Mouse (Mus musculus): ENCODE measurements around the gene Acp5.
A peak's percentile ranks its signal among the peaks of the same experiment; 100 is the strongest.
"Not testable (repeated sequence)": the region's sequence is repeated elsewhere in the genome, so short reads cannot be mapped to it uniquely, and the experiment has no call there.

Acp5 gene

DNA sequence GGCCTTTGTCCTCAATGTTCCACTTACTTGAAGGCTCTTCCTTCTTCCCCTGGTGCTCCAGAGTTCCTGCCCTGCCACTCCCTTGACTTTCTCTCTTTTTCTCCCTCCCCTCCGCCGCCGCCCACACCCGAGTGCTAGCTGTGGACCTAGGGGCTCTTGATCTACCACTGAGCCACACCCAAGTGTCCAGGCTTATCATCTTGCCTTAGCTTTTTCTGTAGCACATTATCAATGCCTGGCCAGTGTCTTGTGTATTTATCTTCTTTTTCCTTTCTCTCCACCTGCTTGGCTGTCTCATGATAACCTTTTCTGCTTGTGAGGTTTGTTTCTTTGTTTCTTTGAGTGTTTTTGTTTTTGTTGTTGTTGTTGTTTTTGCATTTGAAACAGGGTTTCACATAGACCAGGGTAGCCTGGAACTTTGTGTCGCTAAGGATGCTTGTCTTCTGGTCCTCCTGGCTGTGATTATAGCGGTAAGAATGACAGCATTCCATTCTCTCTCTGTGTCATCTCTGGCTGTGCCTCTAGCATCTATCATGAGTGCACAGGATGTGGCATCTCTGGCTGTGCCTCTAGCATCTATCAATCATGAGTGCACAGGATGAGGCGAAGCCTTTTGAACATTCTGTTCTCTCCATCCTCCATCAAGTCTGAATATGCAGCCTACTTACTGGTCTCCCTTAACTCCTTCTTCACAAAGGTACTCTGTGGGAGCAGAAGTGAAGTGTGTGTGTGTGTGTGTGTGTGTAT, at the start of gene Acp5:
Acp5 (minus strand) TSS at position 68 of the 747 bp plus-strand sequence.
- peak; percentile 87 for DNase-seq (ENCODE audit: low spot score)

DNA sequence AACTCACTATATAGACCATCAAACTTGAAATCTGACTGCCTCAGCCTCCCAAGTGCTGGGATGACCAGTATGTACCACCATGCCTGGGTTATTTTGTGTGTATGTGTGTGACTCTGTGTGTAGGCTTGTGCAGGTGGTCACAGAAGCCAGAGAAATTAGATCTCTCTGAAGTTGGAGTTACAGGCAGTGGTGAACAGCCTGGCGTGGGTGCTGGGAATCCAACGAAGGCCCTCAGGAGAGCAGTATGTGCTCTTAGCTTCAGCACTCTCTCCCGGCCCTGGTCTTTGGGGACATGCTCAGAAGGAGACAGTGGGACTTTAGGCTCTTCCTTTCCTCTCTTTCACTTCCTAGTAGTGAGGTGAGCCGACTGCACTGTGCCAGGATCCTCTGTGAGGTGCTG, 36.8 kb upstream of the Acp5 start:
- DNase-seq (ENCODE audit: low spot score): no peak

DNA sequence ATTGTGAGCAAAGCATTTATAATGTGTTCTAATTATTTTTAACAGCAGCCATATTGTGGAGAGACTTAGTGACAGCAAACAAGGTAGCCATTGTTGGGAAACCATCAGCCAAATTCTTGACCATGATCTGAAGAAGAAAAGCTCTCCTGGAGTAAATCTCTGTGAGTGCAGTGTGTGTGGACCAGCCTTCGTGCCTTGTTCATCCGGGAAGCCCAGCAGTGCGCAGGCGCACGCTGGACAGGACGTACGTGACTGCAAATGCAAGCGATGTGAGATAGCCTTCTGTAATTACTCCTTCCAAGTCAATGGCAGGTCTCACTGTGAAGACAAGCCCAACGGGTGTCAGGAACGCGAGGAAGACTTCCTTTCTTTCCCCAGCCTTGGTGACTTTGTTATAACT, 33.8 kb upstream of the Acp5 start:
- no peak for DNase-seq (ENCODE audit: low spot score)

DNA sequence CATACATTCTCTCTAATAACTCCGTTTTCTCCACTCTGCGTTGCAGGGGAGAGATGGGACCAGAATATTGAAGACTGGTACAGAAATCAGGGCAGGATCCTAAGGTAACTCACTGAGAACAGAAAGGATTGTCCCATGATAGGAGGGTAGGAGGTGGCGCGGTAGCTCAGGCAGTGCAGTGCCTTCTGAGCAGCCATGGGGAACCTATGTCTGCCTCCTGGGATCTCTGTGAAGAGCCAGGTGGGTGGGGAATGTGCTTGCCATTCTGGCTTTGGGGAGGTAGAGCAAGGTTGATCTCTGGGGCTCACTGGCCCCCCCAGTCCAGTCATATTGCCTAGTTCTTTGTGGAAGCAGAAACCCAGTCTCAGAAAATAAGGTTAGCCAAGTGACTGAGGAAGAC, 32.2 kb upstream of the Acp5 start:
- no peak for DNase-seq (ENCODE audit: low spot score)

DNA sequence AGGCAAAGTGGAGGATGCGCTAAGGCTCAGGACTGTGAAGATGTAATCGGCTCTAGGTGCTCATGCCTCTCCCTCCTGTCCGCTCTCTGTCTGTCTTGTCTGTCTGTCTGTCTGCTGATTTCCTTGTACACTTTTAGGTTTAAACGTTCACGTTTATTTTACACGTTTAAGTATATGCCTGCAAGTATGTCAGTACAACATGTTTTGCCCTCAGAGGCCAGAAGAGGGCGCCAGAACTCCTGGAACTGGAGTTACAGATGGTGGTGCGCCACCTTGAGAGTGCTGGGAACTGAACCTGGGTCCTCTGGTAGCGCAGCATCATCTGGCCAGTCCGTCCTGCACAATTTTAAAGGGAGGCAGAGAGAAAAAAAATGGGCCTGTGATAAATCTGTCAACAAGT, 31.2 kb upstream of the Acp5 start:
- no peak for DNase-seq (ENCODE audit: low spot score)

DNA sequence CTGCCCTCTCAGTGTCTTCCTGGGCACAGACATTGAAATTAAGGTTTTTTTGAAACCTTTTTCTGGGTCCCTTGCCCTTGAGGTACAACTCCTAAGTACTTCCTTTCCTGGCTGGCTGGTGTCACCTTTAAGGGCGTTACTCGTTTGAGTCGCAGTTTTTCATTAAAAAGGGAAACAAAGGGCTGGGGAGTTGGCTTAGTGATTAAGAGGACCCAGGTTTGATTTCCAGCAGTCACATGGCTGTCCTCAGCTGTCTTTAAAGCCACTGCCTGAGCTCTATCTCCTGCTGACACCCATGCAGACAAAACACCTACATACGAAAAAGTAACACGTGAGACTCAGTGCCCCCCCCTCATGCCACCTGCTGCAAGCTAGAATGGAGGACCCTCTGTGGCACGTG, 30.5 kb upstream of the Acp5 start:
- DNase-seq (ENCODE audit: low spot score): no peak

DNA sequence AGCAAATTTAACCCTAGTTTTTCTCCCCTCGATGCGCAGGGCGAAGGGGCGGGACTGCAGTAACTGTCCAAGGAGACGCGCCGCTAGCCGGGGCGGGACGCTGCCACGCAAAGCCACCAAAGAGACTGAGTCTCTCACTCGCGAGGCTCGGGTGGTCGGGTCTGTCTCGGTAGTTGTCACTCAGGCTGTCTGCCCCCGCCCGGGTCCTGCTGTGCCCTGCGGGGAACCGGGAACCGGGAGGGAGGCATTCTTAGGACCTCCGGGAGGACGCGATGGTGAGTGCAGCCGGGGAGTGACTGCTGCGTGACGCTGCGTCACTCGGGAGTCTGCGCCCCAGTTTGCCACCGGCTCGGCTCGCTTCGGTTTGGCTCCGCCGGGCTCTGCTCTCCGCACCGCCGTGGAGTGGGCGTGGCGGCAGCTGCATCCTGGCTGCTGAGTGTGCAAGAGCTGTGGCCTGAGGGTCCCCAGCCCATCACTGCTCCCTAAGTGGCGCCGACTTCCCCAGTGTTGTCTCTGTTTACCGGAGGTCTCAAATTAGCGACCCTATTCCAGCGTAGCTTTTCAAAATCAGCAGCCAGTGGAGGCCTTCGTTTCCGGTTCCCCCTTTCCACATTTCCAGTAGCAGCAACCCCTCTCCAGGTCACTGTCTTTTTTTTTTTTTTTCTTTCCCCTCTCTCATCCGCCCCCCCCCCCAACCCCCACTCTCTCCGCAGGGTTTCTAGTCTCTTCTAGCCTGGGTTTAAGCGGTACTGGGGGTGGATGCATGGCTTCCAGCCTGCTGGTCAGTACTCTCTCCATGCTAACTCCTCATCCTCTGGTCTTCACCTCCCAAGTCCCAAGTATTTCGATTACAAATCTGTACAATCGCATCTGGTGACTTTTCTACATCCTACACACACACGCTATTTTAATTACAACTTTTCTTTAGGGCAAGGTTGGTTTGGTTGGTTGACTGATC, 29.5 kb upstream of the Acp5 start:
- DNase-seq (ENCODE audit: low spot score): no peak

DNA sequence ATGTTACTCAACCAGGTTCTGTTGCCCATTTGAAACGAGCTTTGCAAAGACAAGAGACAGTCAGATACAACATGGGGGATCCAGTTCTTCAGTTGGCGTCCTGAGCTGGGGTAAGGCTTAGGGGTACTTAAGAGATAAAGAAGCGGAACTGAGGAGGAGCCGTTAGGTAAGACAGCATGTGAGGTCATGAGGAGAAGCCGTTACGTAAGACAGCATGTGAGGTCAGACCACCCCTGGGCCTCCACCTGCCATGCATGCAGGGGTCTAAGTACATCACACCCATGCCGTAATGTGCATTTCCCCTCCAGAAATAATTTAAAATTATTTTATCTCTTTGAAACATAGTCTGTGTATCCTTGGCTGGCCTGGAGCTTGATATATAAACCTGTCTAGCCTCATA, 27.4 kb upstream of the Acp5 start:
- DNase-seq (ENCODE audit: low spot score): no peak

DNA sequence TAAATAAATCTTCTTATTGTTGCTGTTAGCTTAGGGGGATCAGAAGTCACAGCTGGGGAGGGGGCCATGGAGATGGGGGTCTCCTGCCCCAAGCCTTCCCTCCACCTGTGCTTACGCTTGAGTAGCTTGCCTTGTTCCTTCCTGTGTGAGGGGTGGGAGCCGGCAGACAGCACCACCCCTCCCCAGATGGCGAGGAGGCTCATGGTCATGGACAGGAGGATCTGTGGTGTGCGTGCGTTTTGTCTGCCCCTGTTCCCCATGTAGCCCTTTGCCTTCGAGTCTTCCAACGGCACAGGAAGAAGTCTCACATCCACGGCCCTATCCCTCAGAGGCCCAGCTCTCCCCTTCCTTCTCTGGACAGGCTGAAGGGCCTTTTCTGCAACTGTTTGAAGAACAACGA, 26.8 kb upstream of the Acp5 start:
- no peak for DNase-seq (ENCODE audit: low spot score)

DNA sequence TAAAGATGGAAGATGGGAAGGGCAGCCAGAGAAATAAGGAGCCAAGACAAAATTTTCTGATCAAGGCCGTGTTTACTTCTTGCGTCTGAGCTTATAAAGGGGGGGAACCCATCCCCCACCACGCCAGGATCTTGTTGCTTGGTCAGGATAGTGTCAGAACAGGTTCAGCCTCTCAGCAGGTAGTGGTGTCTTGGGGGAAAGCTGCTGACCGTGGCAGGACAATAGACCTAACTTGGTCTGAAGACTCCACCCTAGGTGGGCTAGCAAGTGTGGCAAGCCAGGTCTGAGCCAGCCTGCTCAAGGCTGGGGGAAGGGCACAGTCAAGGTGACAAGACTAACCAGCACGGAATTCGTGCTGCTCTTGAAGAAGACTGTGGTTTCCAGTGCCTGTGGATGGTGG, 25.8 kb upstream of the Acp5 start:
- DNase-seq (ENCODE audit: low spot score): no peak

DNA sequence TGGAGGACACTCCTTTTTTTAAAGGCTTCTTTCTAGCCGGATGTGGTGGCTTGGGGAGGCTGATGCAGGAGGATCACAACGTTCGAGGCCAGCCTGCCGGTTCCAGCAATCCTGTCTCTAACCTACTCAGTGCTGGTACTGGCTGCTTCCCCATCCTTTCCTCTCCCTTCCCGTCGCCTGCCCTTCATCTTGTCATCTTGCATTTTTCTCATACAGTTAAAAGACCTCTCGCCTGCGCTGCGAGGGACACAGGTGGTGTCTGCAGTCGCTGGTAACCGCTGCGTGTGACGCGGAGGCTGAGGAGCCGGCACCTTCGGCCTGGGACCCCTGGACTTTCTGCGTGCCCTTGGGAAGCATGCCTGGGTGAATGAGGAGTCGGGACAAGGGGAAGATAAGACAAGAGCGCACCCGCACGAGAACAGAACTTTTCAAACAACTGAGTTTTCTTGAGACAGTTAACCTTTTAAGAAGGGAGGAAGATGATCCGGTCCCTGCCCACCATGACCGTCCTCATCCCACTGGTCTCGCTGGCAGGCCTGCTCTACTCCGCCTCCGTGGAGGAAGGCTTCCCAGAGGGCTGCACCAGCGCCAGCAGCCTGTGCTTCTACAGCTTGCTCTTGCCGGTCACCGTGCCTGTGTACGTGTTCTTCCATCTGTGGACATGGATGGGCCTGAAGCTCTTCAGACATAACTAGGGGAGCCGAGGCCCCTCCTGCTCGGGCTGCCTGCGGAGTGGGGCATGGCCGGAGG, 22.2 kb upstream of the Acp5 start:
- no peak for DNase-seq (ENCODE audit: low spot score)

DNA sequence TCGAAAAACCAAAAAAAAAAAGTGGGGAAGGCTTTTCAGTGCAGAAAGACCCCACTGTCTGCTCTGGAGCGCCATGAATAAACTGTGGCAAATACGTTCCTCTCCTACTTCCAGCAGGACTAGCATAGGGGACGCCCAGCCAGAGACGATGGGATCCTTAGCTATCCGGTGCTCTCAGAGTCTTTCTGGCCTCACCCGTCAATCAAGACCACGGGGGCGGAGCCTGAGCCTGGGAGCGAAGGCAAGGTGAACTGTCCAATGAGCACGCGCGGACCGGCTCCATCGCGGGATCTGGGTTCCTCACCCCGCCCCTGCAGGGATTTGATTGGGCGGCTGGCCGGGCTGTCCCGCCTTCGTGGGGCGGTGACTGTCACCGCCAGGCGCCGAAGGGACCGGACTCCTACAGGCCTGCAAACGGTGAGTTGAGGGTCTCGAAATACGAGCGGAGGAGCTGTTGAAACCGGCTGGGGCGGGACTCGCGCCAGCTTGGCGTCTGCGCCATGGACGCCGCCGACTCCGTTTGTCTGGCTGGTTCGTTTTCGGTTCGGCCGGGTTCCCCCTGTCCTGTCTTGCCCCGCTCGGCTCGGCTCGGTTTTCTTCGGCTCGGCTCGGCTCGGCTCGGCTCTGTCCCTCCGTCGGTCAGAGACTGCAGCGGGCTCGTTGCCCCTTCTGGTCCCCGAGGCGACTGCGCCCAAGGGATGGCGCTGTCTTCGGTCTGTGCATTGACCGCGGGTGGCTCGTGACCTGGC, 21.2 kb upstream of the Acp5 start, which contains the start of gene Pigyl:
Pigyl (plus strand) TSS at position 350 of the 749 bp plus-strand sequence.
- DNase-seq (ENCODE audit: low spot score): peak; percentile 100

DNA sequence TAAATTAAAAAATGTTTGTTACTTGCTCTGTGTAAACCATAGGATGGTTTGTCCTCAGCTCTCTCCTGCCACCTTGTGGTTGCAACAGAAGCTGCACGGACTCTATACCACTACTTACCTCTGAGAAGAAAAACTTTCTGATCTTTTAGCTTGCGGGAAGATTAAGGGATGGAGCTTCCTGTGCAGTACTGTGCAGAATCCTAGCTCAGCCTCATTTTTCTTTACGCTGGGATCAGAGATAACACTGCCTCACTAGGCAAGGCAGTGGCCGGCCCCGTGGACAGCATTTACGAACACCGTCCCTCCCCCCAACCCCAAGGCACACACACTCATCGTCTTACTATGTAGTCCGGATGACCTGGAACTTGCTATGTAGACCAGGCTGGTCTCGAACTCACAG, 20.1 kb upstream of the Acp5 start:
- DNase-seq (ENCODE audit: low spot score): peak; percentile 82

DNA sequence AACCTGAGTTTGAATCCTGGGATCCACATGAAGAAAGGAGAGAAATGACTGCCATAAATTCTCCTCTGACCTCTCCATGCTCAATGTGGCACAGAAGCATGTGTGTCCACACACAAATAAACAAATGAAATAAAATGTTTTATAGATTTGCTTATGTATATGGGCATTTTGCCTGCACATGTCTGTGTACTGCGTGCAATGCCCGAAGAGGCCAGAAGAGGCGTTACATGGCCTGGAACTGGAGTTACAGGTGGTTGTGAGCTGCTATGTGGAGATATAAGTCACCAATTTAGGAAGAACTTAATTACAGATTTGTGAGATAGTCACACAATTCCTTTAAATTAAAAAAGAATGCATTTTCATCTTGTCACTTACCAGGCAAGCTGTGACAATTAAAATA, 18.3 kb upstream of the Acp5 start:
- DNase-seq (ENCODE audit: low spot score): no peak

DNA sequence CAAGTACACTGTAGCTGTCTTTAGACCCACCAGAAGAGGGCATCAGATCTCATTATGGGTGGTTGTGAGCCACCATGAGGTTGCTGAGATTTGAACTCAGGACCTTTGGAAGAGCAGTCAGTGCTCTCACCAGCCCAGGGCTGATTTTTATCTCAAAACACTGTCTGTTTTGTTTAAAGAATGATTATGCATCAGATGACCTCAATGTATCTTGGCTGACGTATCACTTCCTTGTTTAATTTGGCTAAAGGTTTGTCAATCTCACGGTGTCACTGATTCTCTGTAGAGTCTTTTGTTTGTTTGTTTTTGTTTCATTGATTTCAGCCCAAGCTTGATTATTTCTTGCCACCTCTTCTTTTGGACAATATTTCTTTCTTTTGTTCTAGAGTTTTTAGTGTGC, 15.4 kb upstream of the Acp5 start:
- DNase-seq (ENCODE audit: low spot score): no peak

DNA sequence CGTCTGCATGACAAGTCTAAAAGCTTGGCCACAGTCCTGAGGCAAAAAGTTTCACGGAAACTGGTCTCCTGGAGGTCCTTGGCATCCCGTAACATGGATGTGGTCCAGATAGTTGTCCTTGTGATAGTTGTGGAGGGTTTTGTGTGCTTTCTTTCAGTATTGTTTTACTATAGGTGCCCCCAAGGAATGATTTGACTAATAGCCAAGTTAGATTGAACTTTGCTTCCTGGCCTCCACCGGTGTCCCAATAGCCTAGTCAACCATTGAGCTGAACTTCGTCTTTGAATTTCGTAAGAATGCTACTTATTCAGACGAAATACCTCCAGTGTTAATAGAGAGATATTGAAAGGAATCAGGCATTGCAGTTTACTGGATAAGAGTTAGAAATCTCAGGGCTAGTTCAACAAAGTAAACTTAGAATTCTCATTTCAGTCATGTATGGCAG, 14.8 kb upstream of the Acp5 start:
- DNase-seq (ENCODE audit: low spot score): not testable (repeated sequence)

DNA sequence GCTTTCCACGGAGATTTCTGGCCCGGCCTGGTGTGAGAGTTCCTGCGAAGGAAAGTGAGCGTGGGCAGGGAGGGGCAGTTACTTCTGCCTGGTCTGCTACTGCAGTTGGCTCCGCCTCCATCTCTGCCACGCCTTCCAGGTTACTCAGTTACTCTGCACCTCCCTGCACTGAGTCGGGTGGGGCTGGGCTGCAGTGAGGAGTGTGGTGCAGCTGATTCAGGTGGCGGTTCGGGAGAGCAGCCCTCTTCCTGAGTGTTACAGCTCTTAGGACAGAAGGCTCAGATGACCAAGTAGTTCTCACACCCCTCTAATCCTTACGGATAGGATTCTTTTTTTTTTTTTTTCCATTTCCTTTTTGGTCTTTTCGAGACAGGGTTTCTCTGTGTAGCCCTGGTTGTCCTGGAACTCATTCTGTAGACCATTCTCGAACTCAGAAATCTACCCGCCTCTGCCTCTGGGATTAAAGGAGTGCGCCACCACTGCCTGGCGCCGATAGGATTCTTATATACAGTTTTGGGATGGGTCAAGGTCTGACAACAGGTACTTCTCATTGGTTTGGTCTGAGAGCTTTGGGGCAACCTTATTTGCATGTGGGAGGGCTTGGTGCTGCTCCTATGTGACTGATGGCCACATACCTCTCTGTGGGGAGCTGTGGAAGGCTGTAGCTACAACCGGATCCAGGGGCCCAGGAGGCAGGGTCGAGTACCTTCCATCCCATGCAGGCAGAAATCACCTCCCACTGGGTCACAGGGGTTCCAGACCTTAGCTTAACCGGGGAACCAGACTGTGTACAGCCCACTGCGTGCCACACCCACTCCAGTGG, 14.1 kb upstream of the Acp5 start:
- no peak for DNase-seq (ENCODE audit: low spot score)

DNA sequence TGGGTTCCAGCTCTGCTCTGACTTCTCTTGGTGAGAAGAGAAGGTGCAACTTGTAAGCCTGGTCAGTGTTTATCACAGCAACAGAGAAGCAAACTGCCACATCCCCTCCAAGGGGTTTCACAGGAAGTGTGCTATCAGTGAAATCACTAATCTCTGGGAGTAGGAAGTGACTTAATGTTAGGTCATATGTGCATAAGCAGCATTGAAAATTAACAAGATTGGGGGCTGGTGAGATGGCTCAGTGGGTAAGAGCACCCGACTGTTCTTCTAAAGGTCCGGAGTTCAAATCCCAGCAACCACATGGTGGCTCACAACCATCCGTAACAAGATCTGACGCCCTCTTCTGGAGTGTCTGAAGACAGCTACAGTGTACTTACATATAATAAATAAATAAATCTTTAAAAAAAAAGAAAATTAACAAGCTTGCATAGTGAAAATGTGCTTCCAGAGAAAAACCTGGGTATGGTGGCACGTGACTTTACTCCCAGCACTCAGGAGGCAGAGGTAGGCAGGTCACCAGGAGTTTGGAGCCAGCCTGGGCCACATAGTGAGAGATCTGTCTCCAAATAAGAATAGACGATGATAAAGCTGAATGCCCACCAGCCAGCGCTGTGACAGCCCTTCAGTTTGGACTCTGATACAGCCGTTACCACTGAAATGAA, 8.9 kb upstream of the Acp5 start:
- no peak for DNase-seq (ENCODE audit: low spot score)

DNA sequence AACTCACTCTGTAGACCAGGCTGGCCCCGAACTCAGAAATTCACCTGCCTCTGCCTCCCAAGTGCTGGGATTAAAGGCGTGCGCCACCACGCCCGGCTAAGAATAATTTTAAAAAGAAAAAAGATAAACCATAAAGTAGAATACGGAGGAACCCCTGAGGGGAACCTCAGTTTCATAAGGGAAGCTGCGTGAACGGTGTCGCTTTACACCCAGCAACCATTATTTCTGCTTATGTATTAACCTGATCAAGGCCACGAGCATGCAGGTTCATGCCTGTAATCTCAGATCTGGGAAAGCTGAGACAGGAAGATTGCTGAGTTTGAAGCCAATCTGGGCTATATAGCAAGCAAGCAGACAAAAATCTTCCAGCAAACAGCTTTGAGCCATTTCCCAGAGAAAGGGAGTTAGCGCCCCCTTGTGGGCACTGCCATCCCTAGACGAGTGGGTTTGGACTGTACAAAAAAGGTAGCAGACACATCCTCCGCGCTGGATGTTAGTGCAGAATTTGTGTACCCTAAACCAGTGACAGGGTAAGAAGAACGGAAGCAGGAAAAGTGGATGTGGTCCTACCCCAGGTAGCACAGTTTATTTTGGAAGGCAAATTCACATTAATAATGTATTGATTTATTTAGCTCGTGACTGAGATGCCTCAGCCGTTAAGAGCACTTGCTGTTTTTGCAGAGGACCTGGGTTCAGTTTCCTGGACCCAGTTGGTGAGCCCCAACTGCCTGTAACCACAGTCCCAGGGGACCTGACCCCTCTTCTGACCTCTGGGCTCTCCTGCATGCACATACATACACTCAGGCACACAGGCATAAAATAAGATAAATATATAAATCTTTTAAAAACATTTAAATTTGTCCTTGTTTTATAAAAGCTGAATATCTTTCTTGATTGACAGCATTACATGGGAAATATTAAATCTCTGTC, 7.9 kb upstream of the Acp5 start:
- peak; percentile 90 for DNase-seq (ENCODE audit: low spot score)
